Mouse (Mus musculus): ENCODE measurements at regions not wholly inside any gene's neighbourhood (a gene's known extent, or its start where the extent isn't known, plus 50 kb on each side); places are given as distances from the start of the nearest gene placed in this dataset.

DNA sequence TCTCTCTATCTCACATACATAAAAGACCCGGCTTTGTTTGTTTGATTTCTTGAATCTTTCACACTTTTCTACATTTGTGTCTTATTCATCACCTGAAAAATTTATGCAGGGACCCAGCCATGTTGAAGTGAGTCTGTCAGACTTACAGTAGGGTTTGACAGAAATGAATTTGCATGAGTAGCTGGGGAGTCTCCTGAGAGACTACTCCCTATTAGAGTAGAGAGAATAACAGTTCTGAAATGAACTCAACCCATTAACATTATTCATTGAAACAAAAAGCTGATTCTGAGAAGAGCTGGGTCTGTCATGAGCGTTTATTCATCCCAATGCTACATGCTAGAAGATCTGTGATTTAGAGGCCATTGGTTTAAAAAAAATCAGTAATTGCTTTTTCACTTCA lies 82.0 kb upstream of the Snx19 start:
- TF ChIP-seq CTCF (IDR thresholded peaks at IDR 0.05; ENCODE audit: low read depth) = no peak
- no peaks in the 10 kb centered on the region for H3K9me3 ChIP-seq (ENCODE audit: control insufficient read depth)
- H3K4me2 ChIP-seq (replicated peaks; ENCODE audit: low read depth) = no peak overlapping the region

DNA sequence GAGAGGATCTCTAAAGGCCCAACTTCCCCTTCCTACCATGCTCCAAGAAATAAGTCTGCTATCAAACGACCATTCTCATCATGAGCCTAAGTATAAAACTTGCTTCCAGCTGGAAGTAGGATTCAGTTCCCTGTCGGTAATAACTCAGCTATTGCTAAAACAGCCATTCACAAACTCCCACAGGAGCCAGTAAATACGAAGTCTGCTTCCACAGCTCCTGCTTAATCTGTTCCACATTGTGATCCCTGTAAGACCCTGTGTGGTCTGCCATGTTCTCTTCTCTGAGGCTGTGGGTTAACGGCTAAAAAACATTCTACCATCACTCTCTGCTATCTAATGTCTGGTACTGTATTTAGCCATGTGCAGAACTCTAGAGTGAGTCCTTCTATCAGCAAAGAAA lies 72.9 kb upstream of the Snx19 start:
- 83% methylated on average over 4 of the region's 4 CpGs for WGBS
- no peaks in the 10 kb centered on the region for H3K9me3 ChIP-seq (ENCODE audit: control insufficient read depth)
- no peak for TF ChIP-seq CTCF (IDR thresholded peaks at IDR 0.05; ENCODE audit: low read depth)
- ATAC-seq = no peak
- no peak overlapping the region for H3K4me3 ChIP-seq (ENCODE audit: low read depth, low read length)
- no peaks in the 10 kb centered on the region for H3K4me1 ChIP-seq (replicated peaks; ENCODE audit: control insufficient read depth, insufficient read depth, low read length)
- no peak overlapping the region for H3K9ac ChIP-seq (ENCODE audit: low read depth, low read length)
- no peaks in the 10 kb centered on the region for H3K36me3 ChIP-seq (ENCODE audit: control insufficient read depth, insufficient read depth)
- H3K4me2 ChIP-seq (replicated peaks; ENCODE audit: low read depth) = no peak overlapping the region
- H3K27me3 ChIP-seq (replicated peaks; ENCODE audit: control insufficient read depth, insufficient read depth, low read length) = no peaks in the 10 kb centered on the region
- no peak overlapping the region for H3K27ac ChIP-seq (ENCODE audit: low read depth, low read length)

More for the DNA sequence above, 82.0 kb upstream of the Snx19 start:
- no peak for ATAC-seq
- Histone ChIP-seq H3K27ac (ENCODE audit: low read depth, low read length) (no peak overlapping the region), H3K4me1 (replicated peaks; ENCODE audit: control insufficient read depth, insufficient read depth, low read length) (no peaks in the 10 kb centered on the region), H3K4me3 (ENCODE audit: low read depth, low read length) (no peak overlapping the region), H3K9ac (ENCODE audit: low read depth, low read length) (no peak overlapping the region), H3K27me3 (replicated peaks; ENCODE audit: control insufficient read depth, insufficient read depth, low read length) (no peaks in the 10 kb centered on the region), H3K36me3 (ENCODE audit: control insufficient read depth, insufficient read depth) (no peaks in the 10 kb centered on the region)
- WGBS = 79% methylated on average over 2 of the region's 2 CpGs

DNA sequence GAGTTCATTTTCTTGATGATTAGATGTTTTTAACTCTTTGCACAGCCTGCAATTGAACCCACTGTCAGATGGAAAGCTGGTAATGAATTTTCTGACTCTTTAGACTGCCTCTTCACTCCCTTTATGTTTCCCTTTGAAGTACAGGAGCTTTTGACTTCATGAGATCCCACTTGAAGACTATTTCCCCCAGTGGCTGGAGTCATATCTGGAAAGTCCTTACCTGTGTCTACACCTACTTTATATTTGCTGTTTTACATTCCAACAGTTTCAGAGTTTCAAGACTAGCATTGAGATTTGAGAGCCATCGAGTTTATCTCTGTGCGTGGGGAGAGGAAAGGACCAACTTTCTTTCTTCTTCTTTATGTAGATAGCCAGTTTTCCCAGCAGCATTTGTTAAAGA lies 71.3 kb upstream of the Snx19 start:
- Histone ChIP-seq H3K9ac (ENCODE audit: low read depth, low read length) (no peak overlapping the region), H3K4me3 (ENCODE audit: low read depth, low read length) (no peak overlapping the region), H3K27me3 (replicated peaks; ENCODE audit: control insufficient read depth, insufficient read depth, low read length) (no peaks in the 10 kb centered on the region), H3K27ac (ENCODE audit: low read depth, low read length) (no peak overlapping the region), H3K4me2 (replicated peaks; ENCODE audit: low read depth) (no peak overlapping the region), H3K9me3 (ENCODE audit: control insufficient read depth) (no peaks in the 10 kb centered on the region), H3K36me3 (ENCODE audit: control insufficient read depth, insufficient read depth) (no peaks in the 10 kb centered on the region), H3K4me1 (replicated peaks; ENCODE audit: control insufficient read depth, insufficient read depth, low read length) (no peaks in the 10 kb centered on the region)
- 79% methylated on average over 2 of the region's 2 CpGs for WGBS
- ATAC-seq = no peak
- TF ChIP-seq CTCF (IDR thresholded peaks at IDR 0.05; ENCODE audit: low read depth) = no peak

DNA sequence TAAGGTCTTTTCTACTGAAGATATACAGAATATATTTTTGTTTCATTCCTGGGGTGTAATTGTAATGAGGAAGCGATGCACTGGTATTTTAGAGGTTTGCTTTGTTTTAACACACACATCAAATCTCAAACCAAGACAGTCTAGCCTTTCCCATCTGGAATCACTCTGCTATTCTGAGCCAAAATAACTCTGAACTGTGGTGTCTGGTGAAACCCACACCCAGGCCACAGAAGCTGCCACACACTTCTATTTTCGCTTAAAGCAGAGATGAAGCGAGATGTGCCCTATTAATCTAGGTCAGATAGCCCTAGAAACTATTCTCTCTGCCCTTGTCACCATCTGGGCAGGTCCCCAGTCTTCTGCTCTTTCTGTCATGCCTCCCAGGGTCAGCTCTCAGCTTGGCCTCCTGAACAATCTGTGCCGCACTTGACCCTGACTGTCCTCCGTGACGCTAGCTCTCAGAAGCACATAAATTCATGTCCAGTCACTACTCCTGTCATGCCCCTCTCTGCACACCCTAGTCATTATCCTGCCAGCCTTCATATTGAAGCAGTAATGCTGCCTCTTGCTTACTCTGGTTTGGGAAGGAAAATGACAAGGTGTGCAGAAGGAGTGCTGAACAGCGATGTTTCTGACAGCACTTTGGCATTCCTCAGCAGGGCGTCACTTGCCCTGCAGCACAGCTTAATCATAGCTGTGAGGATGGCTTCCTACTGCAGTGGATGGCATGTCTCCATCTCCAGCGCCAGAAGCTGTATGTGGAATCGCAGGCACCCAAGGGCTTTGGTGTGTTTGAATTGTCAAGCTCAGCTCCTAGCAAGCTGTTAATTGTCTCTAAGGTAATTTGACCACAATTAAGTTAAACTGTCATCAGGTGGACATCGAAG lies 57.1 kb upstream of the Snx19 start:
- Histone ChIP-seq H3K9me3 (ENCODE audit: control insufficient read depth) (no peaks in the 10 kb centered on the region), H3K4me1 (replicated peaks; ENCODE audit: control insufficient read depth, insufficient read depth, low read length) (no peaks in the 10 kb centered on the region), H3K36me3 (ENCODE audit: control insufficient read depth, insufficient read depth) (no peaks in the 10 kb centered on the region), H3K9ac (ENCODE audit: low read depth, low read length) (no peak overlapping the region), H3K27me3 (replicated peaks; ENCODE audit: control insufficient read depth, insufficient read depth, low read length) (no peaks in the 10 kb centered on the region), H3K4me2 (replicated peaks; ENCODE audit: low read depth) (no peak overlapping the region), H3K27ac (ENCODE audit: low read depth, low read length) (no peak overlapping the region), H3K4me3 (ENCODE audit: low read depth, low read length) (no peak overlapping the region)
- 71% methylated on average over 11 of the region's 11 CpGs for whole genome bisulfite sequencing
- no peak for ATAC-seq
- no peak for TF ChIP-seq CTCF (IDR thresholded peaks at IDR 0.05; ENCODE audit: low read depth)

DNA sequence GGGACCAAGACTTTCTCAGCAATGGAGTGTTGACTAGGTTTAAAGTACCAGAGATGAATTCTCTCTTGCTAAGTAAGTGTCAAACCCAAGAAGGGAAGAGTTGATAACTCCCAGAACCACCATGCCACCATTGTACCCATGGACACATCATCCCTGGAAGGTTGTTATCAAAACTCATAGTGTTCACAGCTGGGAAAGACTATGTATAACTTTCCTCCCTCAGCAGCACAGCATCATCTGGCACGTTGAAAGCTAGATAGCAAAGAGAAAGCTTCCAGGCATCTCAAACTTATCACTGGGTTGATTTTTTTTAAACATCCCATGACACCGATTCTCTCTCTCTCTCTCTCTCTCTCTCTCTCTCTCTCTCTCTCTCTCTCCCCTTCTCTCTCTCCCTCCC lies 56.1 kb upstream of the Snx19 start:
- no peak for TF ChIP-seq CTCF (IDR thresholded peaks at IDR 0.05; ENCODE audit: low read depth)
- Histone ChIP-seq H3K9ac (ENCODE audit: low read depth, low read length) (no peak overlapping the region), H3K27me3 (replicated peaks; ENCODE audit: control insufficient read depth, insufficient read depth, low read length) (no peaks in the 10 kb centered on the region), H3K9me3 (ENCODE audit: control insufficient read depth) (no peaks in the 10 kb centered on the region), H3K4me3 (ENCODE audit: low read depth, low read length) (no peak overlapping the region), H3K4me1 (replicated peaks; ENCODE audit: control insufficient read depth, insufficient read depth, low read length) (no peaks in the 10 kb centered on the region), H3K36me3 (ENCODE audit: control insufficient read depth, insufficient read depth) (no peaks in the 10 kb centered on the region), H3K27ac (ENCODE audit: low read depth, low read length) (no peak overlapping the region), H3K4me2 (replicated peaks; ENCODE audit: low read depth) (no peak overlapping the region)
- 49% methylated on average over 2 of the region's 2 CpGs for WGBS
- no peak for ATAC-seq

DNA sequence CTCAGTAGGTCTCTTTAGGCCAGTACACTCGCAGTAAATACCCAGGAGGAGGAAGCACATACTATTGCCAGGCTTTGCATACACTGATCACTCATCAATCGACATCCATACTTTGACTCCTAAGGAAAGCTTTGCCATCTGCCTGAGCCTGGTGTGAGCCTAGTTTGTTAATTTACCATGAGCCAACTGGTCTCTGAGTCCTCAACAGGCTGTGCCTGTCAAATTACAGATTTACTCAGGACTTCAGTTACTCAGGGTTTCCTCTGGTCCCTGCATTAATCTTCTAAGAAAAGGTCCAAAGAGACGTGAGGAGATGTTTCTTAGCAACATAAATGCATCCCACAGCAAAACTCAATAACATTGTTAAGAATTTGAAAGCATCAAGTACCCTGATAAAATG lies 50.0 kb upstream of the Snx19 start:
- no peak overlapping the region for H3K4me3 ChIP-seq (ENCODE audit: low read depth, low read length)
- TF ChIP-seq CTCF (IDR thresholded peaks at IDR 0.05; ENCODE audit: low read depth) = no peak
- H3K36me3 ChIP-seq (ENCODE audit: control insufficient read depth, insufficient read depth) = no peaks in the 10 kb centered on the region
- no peak overlapping the region for H3K27ac ChIP-seq (ENCODE audit: low read depth, low read length)
- no peaks in the 10 kb centered on the region for H3K27me3 ChIP-seq (replicated peaks; ENCODE audit: control insufficient read depth, insufficient read depth, low read length)
- H3K4me2 ChIP-seq (replicated peaks; ENCODE audit: low read depth) = no peak overlapping the region
- no peaks in the 10 kb centered on the region for H3K4me1 ChIP-seq (replicated peaks; ENCODE audit: control insufficient read depth, insufficient read depth, low read length)
- 72% methylated on average over 3 of the region's 3 CpGs for WGBS
- ATAC-seq = no peak
- no peaks in the 10 kb centered on the region for H3K9me3 ChIP-seq (ENCODE audit: control insufficient read depth)
- no peak overlapping the region for H3K9ac ChIP-seq (ENCODE audit: low read depth, low read length)
